21 mouse cellular contexts compared by ENCODE assay signal in genomic region chr10:60156016-60156415, GRCm38 (mm10).
"Had no signal": no experiment of that assay in that cellular context is flagged by ENCODE, and none has a peak within 500 bp of the region (broad histone marks: within the 10 kb centered on the region; RNA-seq: fewer than 3 reads in every experiment).

No protein-coding gene starts in this region.

- H3K4me2 ChIP-seq: limb, embryonic 13.5 days; liver, embryonic 12.5 days; liver, embryonic 15.5 days; lung, embryonic 15.5 days; midbrain, embryonic 13.5 days had no signal

- H3K27ac ChIP-seq: limb, embryonic 10.5 days; limb, embryonic 13.5 days; liver, embryonic 12.5 days; liver, embryonic 15.5 days; lung, embryonic 15.5 days; midbrain, embryonic 10.5 days; midbrain, embryonic 13.5 days had no signal

- ATAC-seq: liver, embryonic 12.5 days; midbrain, embryonic 13.5 days; midbrain, embryonic 16.5 days had no signal

- H3K9me3 ChIP-seq: limb, embryonic 10.5 days; limb, embryonic 13.5 days; liver, embryonic 12.5 days; liver, embryonic 15.5 days; lung, embryonic 15.5 days; megakaryocyte, embryonic 14.5 days; midbrain, embryonic 10.5 days; midbrain, embryonic 13.5 days had no signal

- DNase-seq: kidney, adult 18-20 months; kidney, adult 9 months; kidney, postnatal 14 days; kidney, postnatal 4 days; liver; lung, adult 18-20 months; lung, postnatal 10 days; lung, postnatal 36 days; right cerebral cortex, postnatal 4 days; thymus, adult 2 months; thymus, postnatal 14 days; thymus, postnatal 4 days had no signal

- H3K27me3 ChIP-seq: limb, embryonic 13.5 days; liver, embryonic 15.5 days; lung, embryonic 15.5 days; midbrain, embryonic 13.5 days had no signal

- H3K36me3 ChIP-seq: limb, embryonic 10.5 days; limb, embryonic 13.5 days; liver, embryonic 12.5 days; liver, embryonic 15.5 days; lung, embryonic 15.5 days; midbrain, embryonic 10.5 days; midbrain, embryonic 13.5 days had no signal

- H3K4me3 ChIP-seq: limb, embryonic 10.5 days; limb, embryonic 13.5 days; liver, embryonic 12.5 days; liver, embryonic 15.5 days; lung, embryonic 15.5 days; megakaryocyte, embryonic 14.5 days; midbrain, embryonic 10.5 days; midbrain, embryonic 13.5 days had no signal

- H3K9ac ChIP-seq: limb, embryonic 13.5 days; liver, embryonic 12.5 days; liver, embryonic 15.5 days; lung, embryonic 15.5 days; midbrain, embryonic 13.5 days had no signal

- H3K4me1 ChIP-seq: limb, embryonic 13.5 days; liver, embryonic 12.5 days; liver, embryonic 15.5 days; lung, embryonic 15.5 days; midbrain, embryonic 13.5 days had no signal
